Mouse (Mus musculus) brain, embryonic 14.5 days (tissue): ENCODE data around the gene Asb3.

Experiments used
- CTCF ChIP-seq: fragments of 200-500 bp; IDR thresholded peaks from 2 replicates; pipeline ENCODE4 v1.5.1; 2012; ENCODE audit warnings: inconsistent platforms, mild to moderate bottlenecking, moderate library complexity, borderline replicate concordance; ENCODE audit not compliant: insufficient read depth, insufficient read length; ENCODE audit errors: extremely low read depth
- POLR2A ChIP-seq: fragments of 200-500 bp; IDR thresholded peaks from 2 replicates; pipeline ENCODE4 v1.6.1; 2012; ENCODE audit warnings: mild to moderate bottlenecking, inconsistent platforms, borderline replicate concordance; ENCODE audit not compliant: poor library complexity, insufficient read depth, insufficient read length, severe bottlenecking; ENCODE audit errors: extremely low read depth

DNA sequence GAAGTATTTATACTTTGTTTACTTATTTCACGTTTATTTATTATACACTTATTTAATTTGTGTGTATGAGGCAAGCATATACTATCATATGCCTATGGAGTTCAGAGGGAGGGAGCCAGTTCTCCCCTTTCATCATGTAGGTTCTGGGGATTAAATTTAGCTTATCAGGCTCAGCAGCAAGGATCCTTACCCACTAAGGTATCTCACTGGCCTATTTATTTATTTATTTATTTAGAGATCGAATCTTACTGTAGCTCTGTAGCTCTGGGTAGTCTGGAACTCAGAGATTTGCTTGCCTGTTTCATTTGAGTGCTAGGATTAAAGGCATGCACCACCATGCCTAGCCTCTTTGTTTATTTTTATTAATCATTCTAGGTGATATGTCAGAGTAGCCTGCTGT lies 113.5 kb downstream of the Asb3 start:
- TF ChIP-seq CTCF (no peak), POLR2A (no peak)
